Mouse (Mus musculus): ENCODE measurements around the gene Exosc5.

Gene Exosc5

GRCm38 (mm10) chr7:25658657-25659472 lies at the start of gene Exosc5, which contains the start of gene Bckdha:
TSS of gene Exosc5 (plus strand) at chr7:25659164.
TSS of gene Bckdha (minus strand) at chr7:25658981.
- DNase-seq = peak; percentile 100

- no peak for DNase-seq
These were observed 48.9 kb upstream of the Exosc5 start for GRCm38 (mm10) chr7:25610056-25610455.

GRCm38 (mm10) chr7:25611501-25611900 lies 47.5 kb upstream of the Exosc5 start:
- no peak for DNase-seq

GRCm38 (mm10) chr7:25614086-25614485 lies 44.9 kb upstream of the Exosc5 start:
- no peak for DNase-seq

GRCm38 (mm10) chr7:25614831-25615705 lies 43.9 kb upstream of the Exosc5 start:
- DNase-seq = peak; percentile 6

- DNase-seq = peak; percentile 13
These were observed 43.3 kb upstream of the Exosc5 start, which contains the start of gene Erich4 for GRCm38 (mm10) chr7:25615706-25616011. TSS of gene Erich4 (minus strand) at chr7:25615892.

- DNase-seq = peak; percentile 28
These were observed 41.4 kb upstream of the Exosc5 start for GRCm38 (mm10) chr7:25617376-25618160.

DNA sequence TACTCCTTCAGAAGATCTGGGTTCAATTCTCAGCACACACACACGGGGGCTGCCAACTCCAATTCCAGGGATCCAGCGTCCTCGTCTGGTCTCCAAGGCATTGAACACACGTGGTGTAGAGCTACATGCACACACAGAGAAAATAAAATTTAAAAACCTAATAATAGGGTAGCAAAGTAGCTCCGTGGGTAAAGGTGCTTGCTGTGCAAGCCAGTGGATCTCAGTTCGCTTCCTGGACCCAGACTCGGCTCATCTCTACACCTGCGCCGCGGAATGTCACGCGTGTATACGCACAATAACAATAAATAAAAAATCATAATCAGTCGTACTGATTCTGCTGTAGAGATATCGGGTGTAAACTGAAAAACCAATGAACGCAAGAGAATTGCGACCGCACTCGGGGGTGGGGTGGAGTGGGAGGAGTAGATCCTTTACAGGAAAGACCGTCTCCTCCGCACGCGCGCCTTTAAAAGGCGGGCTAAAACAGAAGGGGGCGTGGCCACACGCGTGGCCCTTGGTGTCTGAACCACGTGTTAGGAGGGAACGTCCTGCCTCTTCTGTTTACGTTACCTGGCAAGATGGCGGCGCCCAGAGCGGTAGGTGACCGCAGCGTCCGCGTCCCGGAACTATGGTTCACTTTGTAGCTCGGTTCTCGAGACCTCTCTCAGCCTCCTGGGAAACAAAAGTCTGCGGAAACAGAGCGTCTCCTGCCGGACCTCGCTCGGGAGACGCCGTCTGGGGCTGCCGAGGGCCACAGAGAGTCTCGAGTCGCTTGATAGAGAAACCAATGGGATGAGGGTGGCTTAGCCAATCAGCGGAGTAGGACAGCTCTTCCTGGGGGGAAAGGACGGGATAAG lies 39.9 kb upstream of the Exosc5 start, which contains the start of gene Dmac2:
Dmac2 (plus strand) TSS at position 550 of the 857 bp plus-strand sequence.
- peak; percentile 95 for DNase-seq

- DNase-seq = no peak
These were observed 39.3 kb upstream of the Exosc5 start for GRCm38 (mm10) chr7:25619722-25619991.

DNA sequence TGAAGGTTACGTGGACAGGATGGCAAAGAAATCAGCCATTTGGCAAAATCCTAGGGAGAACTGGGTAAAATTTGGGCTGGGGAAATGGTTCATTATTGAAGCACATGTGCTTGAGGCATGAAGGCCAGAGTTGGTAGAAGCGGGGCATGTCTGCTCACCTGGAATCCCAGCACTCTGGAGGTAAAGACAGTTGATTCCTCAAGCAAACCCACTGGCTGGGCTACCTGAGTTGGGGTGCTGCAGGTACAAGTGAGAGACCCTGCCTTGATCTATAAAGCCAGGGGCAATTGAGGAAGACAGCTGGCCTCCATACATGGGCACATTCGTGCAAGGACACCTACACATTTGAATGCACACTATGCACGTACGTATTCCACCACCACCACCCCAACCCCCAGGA lies 38.9 kb upstream of the Exosc5 start:
- peak; percentile 29 for DNase-seq

DNA sequence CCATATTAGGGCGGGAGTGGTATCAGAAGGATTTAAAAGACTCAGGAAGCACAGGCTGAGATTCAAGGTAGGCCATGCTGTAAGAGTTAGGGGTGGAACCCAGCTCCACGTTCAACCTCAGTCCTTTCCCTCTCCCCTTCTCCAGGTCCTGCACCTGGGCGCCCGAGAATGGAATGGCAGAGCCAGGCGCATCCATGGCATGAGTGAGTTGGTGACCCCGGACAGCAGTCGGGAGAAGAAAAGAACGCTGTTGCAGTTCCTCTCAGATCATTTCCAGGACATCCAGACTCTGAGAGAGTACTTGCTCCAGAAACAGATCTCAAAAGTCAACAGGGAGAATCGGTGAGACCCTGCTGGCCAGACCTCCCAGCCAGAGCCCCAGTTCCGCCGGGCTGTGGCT lies 38.2 kb upstream of the Exosc5 start:
- peak; percentile 19 for DNase-seq

DNA sequence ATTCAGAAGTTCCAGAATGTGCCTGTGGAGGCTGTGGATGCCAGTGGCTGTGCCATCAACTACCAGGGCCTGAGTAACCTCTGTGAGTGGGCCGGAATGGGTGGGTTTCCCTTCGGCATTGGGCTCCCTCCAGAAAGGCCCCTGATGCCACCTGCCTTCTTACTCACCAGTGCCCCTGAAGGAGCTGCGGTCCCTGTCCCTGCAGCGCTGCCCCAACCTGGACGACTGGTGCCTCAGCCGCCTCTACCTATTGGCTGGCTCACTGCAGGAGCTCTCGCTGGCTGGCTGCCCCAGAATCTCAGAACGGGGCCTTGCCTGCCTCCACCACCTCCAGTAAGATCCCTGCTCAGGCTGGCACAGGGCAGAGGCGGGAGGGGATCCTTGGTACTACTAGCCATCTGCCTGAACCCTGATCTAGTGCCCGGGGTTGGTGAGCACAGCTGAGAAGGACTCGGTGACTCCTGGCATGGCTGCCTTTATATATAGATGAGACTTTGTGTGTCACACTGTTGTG lies 35.0 kb upstream of the Exosc5 start:
- DNase-seq = peak; percentile 60

DNA sequence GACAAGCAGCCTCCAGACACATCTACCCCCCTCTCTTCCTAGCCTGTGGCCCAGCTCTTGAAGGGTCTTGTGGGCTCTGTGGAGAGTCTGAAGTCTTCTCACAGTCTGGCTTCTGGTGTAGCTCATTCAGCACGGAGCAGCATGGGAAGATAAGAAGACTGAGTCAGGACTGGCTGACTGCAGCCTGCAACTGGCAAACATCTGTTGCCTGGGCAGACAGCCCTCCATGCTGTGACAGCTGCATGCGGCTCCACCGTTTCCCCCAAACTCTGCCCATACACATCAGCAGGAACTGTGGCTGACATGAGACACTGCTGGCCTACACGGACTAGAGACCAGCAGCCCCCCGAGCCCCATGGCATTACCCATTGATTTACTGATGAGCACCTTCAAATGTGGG lies 34.1 kb upstream of the Exosc5 start:
- no peak for DNase-seq

DNA sequence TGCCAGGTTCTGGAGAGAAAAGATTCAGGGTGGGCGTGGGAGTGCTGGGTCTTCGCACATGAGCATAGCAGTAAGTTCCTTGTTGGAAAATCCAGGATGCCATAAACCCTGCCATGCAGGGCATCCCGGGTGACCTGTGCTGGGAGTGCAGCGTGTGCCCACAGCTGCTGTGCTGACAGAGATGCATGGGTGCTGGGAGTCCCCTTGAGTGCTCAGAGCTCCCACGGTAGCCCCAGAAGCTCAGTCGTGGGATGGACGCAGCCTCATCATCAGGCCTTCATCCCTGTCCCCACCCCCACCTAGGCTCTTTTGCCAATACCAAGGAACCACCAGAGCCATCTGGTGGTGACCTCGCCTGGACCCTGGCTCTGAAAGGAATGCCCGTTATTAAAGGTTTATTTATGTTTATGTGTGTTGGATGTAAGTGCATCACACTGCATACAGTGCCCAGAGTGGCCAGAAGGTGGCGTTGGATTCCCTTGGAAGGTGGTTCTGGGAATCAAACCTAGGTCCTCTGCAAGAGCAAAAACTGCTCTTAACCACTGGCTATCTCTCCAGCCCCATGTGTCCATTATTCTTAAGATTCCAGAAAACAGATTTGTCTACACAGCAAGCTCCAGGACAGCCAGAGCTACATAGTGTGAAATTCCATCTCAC lies 33.2 kb upstream of the Exosc5 start:
- peak; percentile 45 for DNase-seq

- DNase-seq = peak; percentile 73
These were observed 32.2 kb upstream of the Exosc5 start, which contains the start of gene B3gnt8 for GRCm38 (mm10) chr7:25626509-25627430. TSS of gene B3gnt8 (plus strand) at chr7:25626654.

DNA sequence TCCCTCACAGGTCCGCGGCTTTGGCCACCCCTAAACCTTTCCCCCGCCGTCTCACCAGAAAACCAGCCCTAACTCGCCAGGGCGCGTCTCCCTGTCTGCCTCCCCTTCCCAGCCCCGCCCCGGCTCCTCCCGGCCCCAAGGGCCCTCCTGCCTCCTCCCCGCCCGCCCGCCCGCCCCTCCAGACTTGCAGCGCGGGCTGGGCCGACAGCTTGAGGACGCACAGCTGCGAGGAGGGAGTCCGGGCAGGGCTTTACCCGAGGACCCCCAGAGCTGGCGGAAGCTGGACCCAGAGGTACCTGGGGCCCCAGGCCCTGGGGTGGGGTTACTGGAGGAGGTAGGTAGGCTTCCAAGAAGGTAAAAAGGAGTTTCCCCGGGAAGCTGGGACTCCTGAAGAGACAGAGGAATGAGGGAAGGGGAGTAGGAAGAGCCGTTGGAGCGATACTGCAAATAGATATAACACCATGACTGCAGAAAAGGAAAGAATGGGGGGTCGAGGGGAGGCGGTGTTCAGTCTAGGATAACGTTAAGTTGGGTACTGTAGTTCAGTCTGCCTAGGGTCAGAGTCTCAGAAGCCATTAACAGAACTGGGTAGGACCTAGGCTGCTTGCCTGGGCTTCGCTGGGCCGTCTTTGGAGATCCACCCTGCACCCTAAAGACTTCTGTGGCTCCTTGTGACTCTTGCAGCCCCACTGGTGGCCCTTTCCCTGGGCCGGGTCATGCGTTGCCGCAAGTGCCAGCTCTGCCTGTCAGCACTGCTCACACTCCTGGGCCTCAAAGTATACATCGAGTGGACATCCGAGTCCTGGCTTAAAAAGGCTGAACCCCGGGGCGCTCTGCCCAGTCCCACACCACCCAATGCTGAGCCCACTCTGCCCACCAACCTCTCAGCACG lies 31.3 kb upstream of the Exosc5 start:
- DNase-seq = peak; percentile 38

GRCm38 (mm10) chr7:25628323-25628620 lies 30.7 kb upstream of the Exosc5 start:
- DNase-seq = no peak

DNA sequence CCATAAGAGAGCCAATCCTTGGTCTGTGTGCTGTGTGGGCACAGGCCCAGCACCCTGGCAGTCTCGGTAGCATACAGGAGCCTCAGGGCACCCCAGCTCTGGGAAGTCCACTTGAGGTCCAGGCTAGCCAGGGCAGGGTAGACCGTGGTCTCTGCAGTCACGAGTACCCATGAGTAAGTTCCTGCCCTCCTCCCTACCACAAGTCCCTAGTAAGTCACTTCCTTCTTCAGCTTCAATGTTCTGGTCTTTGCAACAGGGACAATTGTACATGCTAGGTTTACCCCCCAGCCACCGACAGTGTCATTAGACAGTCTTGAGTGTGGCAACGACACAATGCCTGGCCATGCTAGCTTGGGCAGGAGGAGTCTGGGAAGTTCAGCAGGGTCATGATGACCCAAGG lies 26.3 kb upstream of the Exosc5 start:
- DNase-seq = no peak

DNA sequence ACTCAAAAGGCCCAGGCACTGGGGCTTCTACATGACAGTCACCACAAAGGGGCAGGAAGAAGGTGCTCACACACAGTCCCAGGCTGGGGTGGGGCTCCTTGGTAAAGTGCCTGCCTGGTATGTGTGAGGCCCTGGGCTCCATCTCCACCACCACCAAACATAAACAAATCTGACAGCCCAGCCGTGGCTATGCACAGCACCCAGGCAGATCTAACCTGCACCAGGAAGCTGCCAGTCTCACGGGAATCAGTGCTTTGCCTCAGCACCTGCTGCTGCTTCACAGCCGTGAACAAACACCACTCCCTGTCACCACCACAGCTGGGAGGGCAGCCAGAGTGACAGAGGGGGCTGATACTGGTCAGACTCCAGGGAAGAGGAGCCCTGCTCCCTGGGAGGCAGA lies 22.6 kb upstream of the Exosc5 start:
- no peak for DNase-seq
